Mouse (Mus musculus) erythroblast, embryonic 14.5 days (primary cell): Measurements from ENCODE around the gene Tcf7. TPM values are rescaled to one million over a fixed set of nuclear protein-coding genes. Genes with fewer than 3 reads are reported as not detected.

Experiments used
- H3K27me3 ChIP-seq: 2 replicates; pipeline ENCODE4 v1.6.1; 2012; ENCODE audit warnings: inconsistent platforms; ENCODE audit not compliant: control insufficient read depth
- H3K36me3 ChIP-seq: 2 replicates; pipeline ENCODE4 v1.6.1; 2012; ENCODE audit warnings: mild to moderate bottlenecking, inconsistent platforms; ENCODE audit not compliant: control insufficient read depth
- H3K4me1 ChIP-seq: 2 replicates; pipeline ENCODE4 v1.6.1; 2012; ENCODE audit warnings: inconsistent platforms; ENCODE audit not compliant: control insufficient read depth
- H3K4me3 ChIP-seq: replicated peaks from 2 replicates; pipeline ENCODE3; 2012; ENCODE audit warnings: moderate library complexity, mild to moderate bottlenecking, inconsistent platforms
- H3K9me3 ChIP-seq: 2 replicates; pipeline ENCODE4 v1.6.1; 2012; ENCODE audit warnings: low read length, inconsistent platforms, mixed read lengths; ENCODE audit not compliant: control insufficient read depth
- GATA1 ChIP-seq: IDR thresholded peaks from 2 replicates; pipeline ENCODE4 v1.6.1; 2012; ENCODE audit warnings: low read length, inconsistent platforms, mixed read lengths
- TAL1 ChIP-seq: IDR thresholded peaks from 3 replicates; pipeline ENCODE4 v1.6.1; 2012; ENCODE audit warnings: low read length, inconsistent platforms, mixed read lengths
- polyA plus RNA-seq: library from polyadenylated mRNA; stranded (reverse); fragments of >175 nt; gene quantifications from 2 replicates; pipeline ENCODE4 v1.2.3, GENCODE M21; 2012

Tcf7 gene
- polyA plus RNA-seq, 1 experiment: 0.03 TPM

DNA sequence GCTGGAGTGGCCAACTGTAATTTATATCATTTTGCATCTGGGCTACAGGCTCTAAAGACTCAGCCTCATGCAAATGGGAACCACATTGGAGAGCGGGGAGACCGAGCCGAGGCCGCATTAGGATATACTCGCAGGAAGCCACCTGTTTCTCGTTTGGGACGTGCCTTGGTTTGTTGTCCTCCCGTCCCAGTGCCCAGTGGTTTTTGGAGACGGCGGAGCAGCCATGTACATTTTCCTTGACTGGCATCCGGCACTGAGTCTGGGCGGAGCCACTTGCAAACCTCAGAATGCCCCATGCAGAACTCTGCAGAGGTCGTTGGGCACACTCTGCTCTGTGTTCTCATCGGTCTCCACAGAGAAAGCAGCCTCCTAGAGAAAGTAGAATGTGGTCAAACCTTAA lies 27.9 kb upstream of the Tcf7 start:
- H3K36me3 ChIP-seq: no peaks in the 10 kb centered on the region
- H3K9me3 ChIP-seq: no peaks in the 10 kb centered on the region
- TF ChIP-seq GATA1: no peak
- TF ChIP-seq TAL1: no peak
- no peaks in the 10 kb centered on the region for H3K4me1 ChIP-seq
- H3K27me3 ChIP-seq: peaks cover 24% of the 10 kb centered on the region
- no peak overlapping the region for H3K4me3 ChIP-seq

DNA sequence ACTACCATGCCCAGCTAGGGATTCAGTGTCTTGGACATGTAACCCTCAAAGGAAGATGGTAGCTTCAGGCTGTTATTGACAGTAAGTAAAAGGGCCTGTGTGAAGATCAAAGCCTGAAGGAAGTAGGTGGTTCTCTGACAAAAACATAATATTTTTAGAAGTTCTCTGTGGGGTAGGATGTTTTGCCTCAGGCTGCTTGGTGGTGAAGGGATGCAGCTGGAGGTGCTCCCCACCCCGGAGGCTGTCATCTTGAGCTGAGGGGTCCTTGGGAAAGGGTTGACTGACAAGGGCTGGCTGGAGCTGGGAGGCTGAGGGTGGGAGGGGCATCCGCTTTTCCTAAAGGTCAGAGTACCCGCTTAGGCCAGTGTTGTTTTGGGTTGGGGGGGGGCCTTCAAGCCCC lies 26.7 kb upstream of the Tcf7 start:
- no peak for TF ChIP-seq TAL1
- TF ChIP-seq GATA1: no peak
- Histone ChIP-seq H3K4me3 (no peak overlapping the region), H3K27me3 (peaks cover 13% of the 10 kb centered on the region), H3K36me3 (no peaks in the 10 kb centered on the region), H3K4me1 (no peaks in the 10 kb centered on the region), H3K9me3 (no peaks in the 10 kb centered on the region)

DNA sequence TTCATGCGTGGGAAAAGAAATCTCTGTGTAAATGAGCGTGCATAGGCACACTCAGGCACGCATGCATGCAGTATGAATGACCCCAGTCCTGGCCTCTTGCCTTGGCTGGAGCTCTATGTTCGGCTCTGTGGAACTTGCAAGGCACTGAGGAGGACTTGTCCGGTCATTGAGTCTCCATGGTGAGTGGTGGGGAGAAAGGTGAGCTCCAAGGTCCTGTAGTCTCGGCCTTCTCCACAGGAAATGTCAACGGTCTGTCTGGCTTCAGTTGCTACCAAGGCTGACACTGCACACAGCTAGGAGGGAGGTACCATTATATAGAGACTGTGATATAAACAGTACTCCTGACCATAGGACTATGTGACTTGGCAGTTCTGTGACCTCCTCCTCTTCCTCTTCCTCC lies 23.6 kb upstream of the Tcf7 start:
- H3K9me3 ChIP-seq: no peaks in the 10 kb centered on the region
- no peaks in the 10 kb centered on the region for H3K4me1 ChIP-seq
- H3K4me3 ChIP-seq: no peak overlapping the region
- no peak for TF ChIP-seq TAL1
- no peak for TF ChIP-seq GATA1
- no peaks in the 10 kb centered on the region for H3K27me3 ChIP-seq
- H3K36me3 ChIP-seq: no peaks in the 10 kb centered on the region

DNA sequence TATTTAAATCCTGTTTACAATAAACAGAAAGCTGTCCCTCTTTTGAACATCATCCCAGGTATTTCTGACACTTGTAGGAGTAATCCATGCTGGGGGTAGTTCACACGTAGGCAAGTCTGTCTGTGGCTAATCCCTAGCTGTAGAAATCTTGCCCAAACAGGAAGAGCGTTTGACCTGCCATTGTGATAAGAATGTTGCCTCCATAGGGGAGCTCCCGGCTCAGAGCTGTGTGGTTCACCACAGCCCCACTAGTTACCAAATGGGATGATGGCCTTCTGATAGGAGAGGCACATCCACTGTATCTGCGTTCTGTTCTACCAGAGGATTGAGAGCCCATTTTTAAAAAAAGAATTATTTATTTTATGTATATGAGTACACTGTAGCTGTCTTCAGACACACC lies 22.5 kb upstream of the Tcf7 start:
- no peak for TF ChIP-seq TAL1
- TF ChIP-seq GATA1: no peak
- Histone ChIP-seq H3K27me3 (no peaks in the 10 kb centered on the region), H3K9me3 (no peaks in the 10 kb centered on the region)

DNA sequence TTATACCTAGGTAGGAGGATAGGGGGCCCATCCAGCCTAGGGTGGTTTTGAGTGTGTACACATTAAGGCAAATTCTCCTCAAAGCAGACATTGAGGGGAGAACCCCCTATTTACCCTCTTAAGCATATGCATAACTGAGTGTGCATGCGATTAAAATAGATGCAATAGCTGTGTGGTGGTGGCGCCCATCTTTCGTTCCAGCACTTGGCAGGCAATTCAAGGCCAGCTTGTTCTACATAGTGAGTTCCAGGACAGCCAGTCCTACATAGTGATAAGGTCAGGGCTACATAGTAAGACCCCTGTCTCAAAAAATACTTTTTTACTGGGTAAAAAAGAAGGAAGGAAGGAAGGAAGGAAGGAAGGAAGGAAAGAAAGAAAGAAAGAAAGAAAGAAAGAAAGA lies 19.9 kb upstream of the Tcf7 start:
- TF ChIP-seq GATA1: no peak
- no peak for TF ChIP-seq TAL1
- Histone ChIP-seq H3K36me3 (no peaks in the 10 kb centered on the region), H3K4me3 (no peak overlapping the region), H3K9me3 (no peaks in the 10 kb centered on the region), H3K27me3 (no peaks in the 10 kb centered on the region), H3K4me1 (no peaks in the 10 kb centered on the region)

More for the DNA sequence above, 22.5 kb upstream of the Tcf7 start:
- Histone ChIP-seq H3K36me3 (no peaks in the 10 kb centered on the region), H3K4me3 (no peak overlapping the region), H3K4me1 (no peaks in the 10 kb centered on the region)

DNA sequence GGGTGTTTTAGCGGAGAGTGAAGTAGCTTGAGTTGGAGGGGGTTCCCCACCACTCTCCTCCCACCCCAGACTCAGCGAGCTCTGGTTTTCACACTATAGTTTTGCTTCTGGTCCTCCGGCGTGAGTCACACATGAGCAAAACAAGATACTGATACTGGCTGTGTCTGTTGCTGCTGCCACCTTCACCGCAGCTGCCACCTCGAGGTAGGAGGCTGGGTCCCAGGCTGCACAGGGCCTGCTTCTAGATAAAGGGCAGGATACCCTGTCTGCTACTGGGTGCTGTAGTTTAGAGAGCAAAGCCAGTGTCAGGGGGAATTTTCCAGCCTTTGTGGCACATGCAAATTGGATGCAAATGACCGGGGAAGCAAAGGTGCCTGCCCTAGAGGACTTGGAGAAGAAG lies 16.9 kb upstream of the Tcf7 start:
- H3K9me3 ChIP-seq: no peaks in the 10 kb centered on the region
- no peaks in the 10 kb centered on the region for H3K36me3 ChIP-seq
- H3K4me3 ChIP-seq: no peak overlapping the region
- no peaks in the 10 kb centered on the region for H3K4me1 ChIP-seq
- TF ChIP-seq GATA1: no peak
- H3K27me3 ChIP-seq: no peaks in the 10 kb centered on the region

DNA sequence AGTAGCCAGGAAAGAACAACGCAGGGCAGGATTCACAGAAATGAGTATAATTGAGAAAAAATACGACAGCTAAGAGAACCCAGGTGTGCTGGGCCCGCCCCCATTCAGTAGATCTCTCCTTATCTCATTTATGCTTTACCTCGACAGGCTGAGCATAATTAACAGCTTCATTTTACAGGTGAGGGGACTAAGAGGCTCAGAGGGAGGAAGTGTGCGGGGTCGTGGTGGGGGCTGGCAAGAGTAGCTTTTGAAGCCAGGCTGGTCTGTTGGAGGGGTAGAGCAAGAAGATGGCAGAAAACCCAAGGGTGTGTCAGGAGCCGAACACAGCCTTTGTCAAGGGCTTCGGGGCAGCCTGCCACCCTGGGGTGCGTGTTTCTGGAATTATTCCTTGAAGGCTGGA lies 16.1 kb upstream of the Tcf7 start:
- no peak for TF ChIP-seq TAL1
- no peak for TF ChIP-seq GATA1
- no peaks in the 10 kb centered on the region for H3K27me3 ChIP-seq

DNA sequence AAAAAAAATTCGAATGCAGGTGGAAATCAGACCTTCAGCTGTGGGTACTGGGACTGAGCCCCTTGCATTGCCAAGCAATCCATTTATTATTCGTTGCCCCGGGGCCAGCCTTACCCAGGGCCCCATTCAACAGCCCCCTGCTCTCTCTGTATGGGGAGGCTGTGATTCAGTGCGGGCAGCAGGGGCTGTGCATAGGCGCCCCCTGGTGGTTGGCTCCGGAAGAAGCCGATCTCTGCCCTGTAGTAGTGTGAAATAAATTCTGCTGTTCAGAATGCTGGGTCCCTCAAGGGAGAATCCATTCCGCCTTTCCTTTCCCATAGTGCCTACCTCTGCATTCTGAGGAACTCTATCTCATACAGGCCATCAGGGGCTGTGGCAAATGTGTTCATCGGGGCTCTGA lies 14.5 kb upstream of the Tcf7 start:
- Histone ChIP-seq H3K9me3 (no peaks in the 10 kb centered on the region), H3K27me3 (no peaks in the 10 kb centered on the region), H3K4me3 (no peak overlapping the region), H3K36me3 (no peaks in the 10 kb centered on the region), H3K4me1 (no peaks in the 10 kb centered on the region)
- TF ChIP-seq GATA1 (no peak), TAL1 (no peak)

More for the DNA sequence above, 16.1 kb upstream of the Tcf7 start:
- H3K9me3 ChIP-seq: no peaks in the 10 kb centered on the region
- no peaks in the 10 kb centered on the region for H3K4me1 ChIP-seq
- no peak overlapping the region for H3K4me3 ChIP-seq
- H3K36me3 ChIP-seq: no peaks in the 10 kb centered on the region

DNA sequence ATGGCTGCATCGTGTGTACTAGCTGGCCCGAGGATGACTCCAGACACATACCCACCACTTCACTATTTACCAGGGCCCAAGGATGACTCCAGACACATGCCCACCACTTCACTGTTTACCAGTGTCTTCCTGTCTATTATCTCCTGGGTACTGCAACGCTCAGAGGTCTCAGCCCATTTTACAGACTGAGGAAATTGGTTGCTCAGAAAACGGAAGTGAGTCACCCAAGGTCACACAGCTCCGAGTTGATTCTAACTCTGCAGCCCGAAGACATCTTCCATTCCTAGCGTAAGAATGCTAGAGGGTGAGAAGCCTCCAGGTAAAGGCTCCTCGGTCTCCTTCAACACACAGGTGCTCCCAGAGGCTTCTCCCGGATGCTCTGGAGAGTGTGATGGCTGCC lies 11.3 kb upstream of the Tcf7 start:
- Histone ChIP-seq H3K36me3 (no peaks in the 10 kb centered on the region), H3K9me3 (no peaks in the 10 kb centered on the region), H3K4me3 (no peak overlapping the region), H3K27me3 (no peaks in the 10 kb centered on the region), H3K4me1 (no peaks in the 10 kb centered on the region)
- TF ChIP-seq GATA1 (no peak), TAL1 (no peak)

DNA sequence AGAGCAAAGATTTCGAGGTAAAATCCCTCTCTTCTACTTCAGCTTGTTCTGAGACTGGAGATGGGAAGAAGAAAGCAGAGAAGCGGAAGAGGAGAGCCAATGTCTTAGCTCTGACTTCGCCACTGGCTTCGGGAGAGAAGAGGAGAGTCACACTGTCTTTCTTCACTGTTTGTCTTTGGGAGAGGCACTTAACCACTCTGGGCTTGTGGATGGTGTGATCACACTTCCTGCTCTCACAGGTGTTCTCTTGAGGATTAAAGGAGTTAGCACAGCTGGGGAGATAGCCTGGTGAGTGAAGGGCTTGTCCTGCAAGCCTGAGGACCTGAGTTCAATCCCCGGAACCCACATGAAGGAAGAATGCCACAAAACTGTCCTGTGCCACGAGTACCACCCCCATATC lies 10.1 kb upstream of the Tcf7 start:
- TF ChIP-seq GATA1: no peak
- TF ChIP-seq TAL1: no peak
- no peak overlapping the region for H3K4me3 ChIP-seq
- no peaks in the 10 kb centered on the region for H3K9me3 ChIP-seq
- no peaks in the 10 kb centered on the region for H3K27me3 ChIP-seq
- H3K36me3 ChIP-seq: no peaks in the 10 kb centered on the region
- no peaks in the 10 kb centered on the region for H3K4me1 ChIP-seq

DNA sequence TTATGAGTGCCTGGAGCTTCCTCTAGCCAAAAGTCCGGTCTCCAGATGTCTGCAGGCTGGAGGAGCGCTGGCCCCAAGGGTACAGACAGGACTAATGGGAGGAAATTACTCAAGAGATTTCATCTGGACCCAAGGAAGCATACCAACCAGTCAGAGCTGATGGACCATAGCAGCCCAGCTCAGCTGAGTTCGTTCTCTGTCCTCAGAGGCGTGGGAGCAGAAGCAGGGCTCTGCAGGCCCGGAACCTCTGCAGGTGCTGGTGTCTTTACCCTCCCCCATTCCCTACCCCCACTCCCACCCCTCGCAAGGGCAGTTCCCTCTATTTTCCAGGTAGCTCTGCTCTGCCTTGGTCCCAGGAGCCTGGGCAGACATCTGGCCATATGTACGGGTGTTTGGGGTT lies 9.5 kb upstream of the Tcf7 start:
- Histone ChIP-seq H3K27me3 (no peaks in the 10 kb centered on the region), H3K9me3 (no peaks in the 10 kb centered on the region), H3K36me3 (no peaks in the 10 kb centered on the region), H3K4me3 (no peak overlapping the region), H3K4me1 (no peaks in the 10 kb centered on the region)
- TF ChIP-seq TAL1: no peak
